Mouse (Mus musculus): ENCODE data around the gene Crybb1. TPM values are rescaled to one million over a fixed set of nuclear protein-coding genes. Genes with fewer than 3 reads are reported as not detected.

Gene Crybb1
- polyA plus RNA-seq, 1 experiment from 2014 or later: 2.5 TPM

GRCm38 (mm10) chr5:112215291-112215751, 40.3 kb upstream of the Crybb1 start:
- Histone ChIP-seq H3K9ac (ENCODE audit: low read length) (peak overlapping the region; percentile 26; the same call in 1 of the 2 replicates), H3K27ac (ENCODE audit: low read depth, low read length) (peak overlapping the region; percentile 70), H3K36me3 (ENCODE audit: control insufficient read depth, insufficient read depth, low read length) (peaks cover 24% of the 10 kb centered on the region), H3K4me1 (ENCODE audit: control insufficient read depth, insufficient read depth, low read length) (peaks cover 32% of the 10 kb centered on the region), H3K9me3 (replicated peaks; ENCODE audit: control insufficient read depth, low read length) (no peaks in the 10 kb centered on the region), H3K4me3 (ENCODE audit: low read depth, low read length) (no peak overlapping the region), H3K27me3 (replicated peaks; ENCODE audit: control insufficient read depth, insufficient read depth, low read length) (no peaks in the 10 kb centered on the region), H3K4me2 (ENCODE audit: low read length) (peak overlapping the region; percentile 23; the same call in 1 of the 2 replicates)
- ATAC-seq (peak; percentile 21), DNase-seq (ENCODE audit: low spot score) (peak; percentile 63)
- WGBS: 6% methylated on average over 12 of the region's 12 CpGs

DNA sequence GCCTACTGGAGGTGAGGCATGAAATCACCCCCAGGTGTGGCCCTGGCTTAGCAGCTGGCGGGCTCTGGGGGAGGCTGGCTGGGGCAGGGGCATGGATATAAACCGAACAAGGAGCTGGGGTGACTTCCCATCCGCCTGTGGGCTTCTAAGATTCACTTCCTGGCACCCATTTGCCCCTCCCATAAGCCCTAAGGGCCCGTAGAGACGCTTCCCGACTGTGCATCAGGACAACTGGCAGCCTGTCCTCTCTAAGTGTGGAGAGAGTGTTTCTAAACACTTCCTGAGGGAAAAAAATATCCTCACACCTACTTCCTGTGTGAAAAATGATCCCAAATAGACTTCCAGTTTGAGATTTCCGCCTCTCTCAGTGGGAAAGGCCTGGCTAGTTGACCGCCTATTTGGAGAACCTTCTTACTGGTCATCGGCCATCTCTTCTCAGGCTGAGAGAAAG, 39.8 kb upstream of the Crybb1 start:
- Histone ChIP-seq H3K9ac (ENCODE audit: low read length) (peak overlapping the region; percentile 26; the same call in 1 of the 2 replicates), H3K27me3 (replicated peaks; ENCODE audit: control insufficient read depth, insufficient read depth, low read length) (no peaks in the 10 kb centered on the region), H3K4me3 (ENCODE audit: low read depth, low read length) (no peak overlapping the region), H3K9me3 (replicated peaks; ENCODE audit: control insufficient read depth, low read length) (no peaks in the 10 kb centered on the region), H3K4me1 (ENCODE audit: control insufficient read depth, insufficient read depth, low read length) (peaks cover 32% of the 10 kb centered on the region), H3K27ac (ENCODE audit: low read depth, low read length) (peak overlapping the region; percentile 70), H3K36me3 (ENCODE audit: control insufficient read depth, insufficient read depth, low read length) (peaks cover 29% of the 10 kb centered on the region), H3K4me2 (ENCODE audit: low read length) (peak overlapping the region; percentile 23; the same call in 1 of the 2 replicates)
- peak; percentile 46 for DNase-seq (ENCODE audit: low spot score)
- no peak for ATAC-seq
- 19% methylated on average over 9 of the region's 9 CpGs for WGBS

- ATAC-seq (no peak), DNase-seq (ENCODE audit: low spot score) (no peak)
- H3K36me3 ChIP-seq (ENCODE audit: control insufficient read depth, insufficient read depth, low read length): peaks cover 34% of the 10 kb centered on the region
- no peaks in the 10 kb centered on the region for H3K9me3 ChIP-seq (replicated peaks; ENCODE audit: control insufficient read depth, low read length)
- H3K4me1 ChIP-seq (ENCODE audit: control insufficient read depth, insufficient read depth, low read length): peaks cover 32% of the 10 kb centered on the region
- H3K4me2 ChIP-seq (ENCODE audit: low read length): no peak overlapping the region
- WGBS: 58% methylated on average over 7 of the region's 7 CpGs
- H3K27me3 ChIP-seq (replicated peaks; ENCODE audit: control insufficient read depth, insufficient read depth, low read length): no peaks in the 10 kb centered on the region
- H3K27ac ChIP-seq (ENCODE audit: low read depth, low read length): peak overlapping the region; percentile 36; the same call in 1 of the 2 replicates
- H3K4me3 ChIP-seq (ENCODE audit: low read depth, low read length): no peak overlapping the region
- no peak overlapping the region for H3K9ac ChIP-seq (ENCODE audit: low read length)
These were observed 39.3 kb upstream of the Crybb1 start for GRCm38 (mm10) chr5:112216335-112216734.

DNA sequence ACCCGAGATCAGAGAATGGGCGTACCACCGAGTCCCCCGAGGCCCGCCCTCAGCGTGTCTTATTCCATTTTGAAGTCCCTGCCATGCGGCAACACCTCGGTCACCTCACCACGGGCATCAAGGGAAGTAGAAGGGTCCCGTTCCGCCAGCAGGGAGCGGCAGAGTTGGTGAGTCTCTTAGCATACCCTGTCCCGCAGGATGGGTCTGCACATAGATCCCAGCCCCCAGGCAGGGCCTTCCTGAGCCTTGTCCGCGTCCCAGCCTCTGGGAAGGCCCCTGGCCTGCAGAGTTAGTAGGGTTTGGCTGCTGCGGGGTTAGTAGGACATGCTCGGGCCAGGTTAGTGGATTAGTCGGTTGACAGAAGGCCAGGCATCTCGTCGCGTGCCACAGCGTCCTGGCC, 38.6 kb upstream of the Crybb1 start:
- Histone ChIP-seq H3K36me3 (ENCODE audit: control insufficient read depth, insufficient read depth, low read length) (peaks cover 41% of the 10 kb centered on the region), H3K9ac (ENCODE audit: low read length) (no peak overlapping the region), H3K4me2 (ENCODE audit: low read length) (no peak overlapping the region), H3K27ac (ENCODE audit: low read depth, low read length) (no peak overlapping the region; the same call in 1 of the 2 replicates), H3K4me3 (ENCODE audit: low read depth, low read length) (no peak overlapping the region), H3K9me3 (replicated peaks; ENCODE audit: control insufficient read depth, low read length) (no peaks in the 10 kb centered on the region), H3K27me3 (replicated peaks; ENCODE audit: control insufficient read depth, insufficient read depth, low read length) (no peaks in the 10 kb centered on the region), H3K4me1 (ENCODE audit: control insufficient read depth, insufficient read depth, low read length) (peaks cover 32% of the 10 kb centered on the region)
- DNase-seq (ENCODE audit: low spot score): no peak
- ATAC-seq: no peak
- WGBS: 47% methylated on average over 22 of the region's 22 CpGs

DNA sequence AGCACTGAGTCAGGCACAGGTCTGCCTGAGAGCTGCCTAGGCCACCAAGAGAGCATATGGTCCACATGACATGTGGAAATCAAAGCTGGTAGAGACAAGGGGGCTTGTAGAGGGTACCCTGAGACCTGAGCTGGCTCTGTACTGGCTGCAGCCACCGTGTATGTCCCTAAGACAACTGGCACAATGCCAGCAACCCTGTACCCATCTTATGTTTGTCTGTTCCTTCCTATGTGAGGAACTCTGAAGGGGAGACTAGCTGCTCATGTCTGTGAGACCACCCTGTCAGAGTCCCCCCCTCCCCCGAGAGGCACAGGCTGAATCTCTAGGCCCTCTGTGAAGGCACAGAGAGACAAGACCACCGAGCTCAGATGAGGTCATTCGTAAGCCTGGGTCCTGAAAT, 36.9 kb upstream of the Crybb1 start:
- H3K9ac ChIP-seq (ENCODE audit: low read length): no peak overlapping the region

GRCm38 (mm10) chr5:112219398-112219797, 36.2 kb upstream of the Crybb1 start:
- no peak overlapping the region for H3K4me2 ChIP-seq (ENCODE audit: low read length)
- no peak overlapping the region for H3K9ac ChIP-seq (ENCODE audit: low read length)
- WGBS: 33% methylated on average over 1 of the region's 1 CpGs
- H3K27ac ChIP-seq (ENCODE audit: low read depth, low read length): no peak overlapping the region
- DNase-seq (ENCODE audit: low spot score): no peak
- peaks cover 17% of the 10 kb centered on the region for H3K4me1 ChIP-seq (ENCODE audit: control insufficient read depth, insufficient read depth, low read length)
- H3K9me3 ChIP-seq (replicated peaks; ENCODE audit: control insufficient read depth, low read length): no peaks in the 10 kb centered on the region
- peaks cover 63% of the 10 kb centered on the region for H3K36me3 ChIP-seq (ENCODE audit: control insufficient read depth, insufficient read depth, low read length)
- ATAC-seq: no peak
- H3K4me3 ChIP-seq (ENCODE audit: low read depth, low read length): no peak overlapping the region
- no peaks in the 10 kb centered on the region for H3K27me3 ChIP-seq (replicated peaks; ENCODE audit: control insufficient read depth, insufficient read depth, low read length)

More for the DNA sequence above, 36.9 kb upstream of the Crybb1 start:
- WGBS: 54% methylated on average over 4 of the region's 4 CpGs
- ATAC-seq: no peak
- Histone ChIP-seq H3K27me3 (replicated peaks; ENCODE audit: control insufficient read depth, insufficient read depth, low read length) (no peaks in the 10 kb centered on the region), H3K4me3 (ENCODE audit: low read depth, low read length) (no peak overlapping the region), H3K36me3 (ENCODE audit: control insufficient read depth, insufficient read depth, low read length) (peaks cover 56% of the 10 kb centered on the region), H3K9me3 (replicated peaks; ENCODE audit: control insufficient read depth, low read length) (no peaks in the 10 kb centered on the region), H3K27ac (ENCODE audit: low read depth, low read length) (0 out of 2 replicates have a peak overlapping the region, but pooled peaks have one; percentile 14), H3K4me2 (ENCODE audit: low read length) (no peak overlapping the region), H3K4me1 (ENCODE audit: control insufficient read depth, insufficient read depth, low read length) (peaks cover 23% of the 10 kb centered on the region)
- DNase-seq (ENCODE audit: low spot score): no peak

GRCm38 (mm10) chr5:112220203-112220602, 35.4 kb upstream of the Crybb1 start:
- Histone ChIP-seq H3K4me1 (ENCODE audit: control insufficient read depth, insufficient read depth, low read length) (peaks cover 21% of the 10 kb centered on the region), H3K9me3 (replicated peaks; ENCODE audit: control insufficient read depth, low read length) (no peaks in the 10 kb centered on the region), H3K4me2 (ENCODE audit: low read length) (no peak overlapping the region), H3K9ac (ENCODE audit: low read length) (no peak overlapping the region), H3K36me3 (ENCODE audit: control insufficient read depth, insufficient read depth, low read length) (peaks cover 69% of the 10 kb centered on the region), H3K27ac (ENCODE audit: low read depth, low read length) (no peak overlapping the region; the same call in 1 of the 2 replicates), H3K27me3 (replicated peaks; ENCODE audit: control insufficient read depth, insufficient read depth, low read length) (no peaks in the 10 kb centered on the region), H3K4me3 (ENCODE audit: low read depth, low read length) (no peak overlapping the region)
- ATAC-seq: no peak
- DNase-seq (ENCODE audit: low spot score): no peak
- WGBS: 88% methylated on average over 8 of the region's 8 CpGs

- peaks cover 28% of the 10 kb centered on the region for H3K4me1 ChIP-seq (ENCODE audit: control insufficient read depth, insufficient read depth, low read length)
- peak overlapping the region; percentile 94 for H3K4me2 ChIP-seq (ENCODE audit: low read length)
- 0 out of 2 replicates have a peak, but pooled peaks have one; percentile 5 for ATAC-seq
- no peaks in the 10 kb centered on the region for H3K27me3 ChIP-seq (replicated peaks; ENCODE audit: control insufficient read depth, insufficient read depth, low read length)
- H3K4me3 ChIP-seq (ENCODE audit: low read depth, low read length): peak overlapping the region; percentile 71
- H3K36me3 ChIP-seq (ENCODE audit: control insufficient read depth, insufficient read depth, low read length): peaks cover 45% of the 10 kb centered on the region
- peak overlapping the region; percentile 72 for H3K27ac ChIP-seq (ENCODE audit: low read depth, low read length)
- WGBS: 11% methylated on average over 6 of the region's 6 CpGs
- peak overlapping the region; percentile 95 for H3K9ac ChIP-seq (ENCODE audit: low read length)
- DNase-seq (ENCODE audit: low spot score): peak; percentile 56
- no peaks in the 10 kb centered on the region for H3K9me3 ChIP-seq (replicated peaks; ENCODE audit: control insufficient read depth, low read length)
These were observed 30.0 kb upstream of the Crybb1 start for GRCm38 (mm10) chr5:112225591-112225990.

- H3K36me3 ChIP-seq (ENCODE audit: control insufficient read depth, insufficient read depth, low read length): peaks cover 29% of the 10 kb centered on the region
- under 1% methylated on average over 29 of the region's 30 CpGs for WGBS
- ATAC-seq (peak; percentile 19), DNase-seq (ENCODE audit: low spot score) (peak; percentile 62)
- peak overlapping the region; percentile 97 for H3K27ac ChIP-seq (ENCODE audit: low read depth, low read length)
- no peaks in the 10 kb centered on the region for H3K27me3 ChIP-seq (replicated peaks; ENCODE audit: control insufficient read depth, insufficient read depth, low read length)
- peak overlapping the region; percentile 71 for H3K4me3 ChIP-seq (ENCODE audit: low read depth, low read length)
- H3K4me1 ChIP-seq (ENCODE audit: control insufficient read depth, insufficient read depth, low read length): peaks cover 28% of the 10 kb centered on the region
- no peaks in the 10 kb centered on the region for H3K9me3 ChIP-seq (replicated peaks; ENCODE audit: control insufficient read depth, low read length)
- H3K4me2 ChIP-seq (ENCODE audit: low read length): peak overlapping the region; percentile 94
- peak overlapping the region; percentile 95 for H3K9ac ChIP-seq (ENCODE audit: low read length)
These were observed 28.3 kb upstream of the Crybb1 start for GRCm38 (mm10) chr5:112227354-112227753.

Measured in forebrain, embryonic 14.5 days (tissue).